Mouse (Mus musculus) embryonic stem cell, embryonic (primary cell): ENCODE data around the gene Trim62.

Source experiments
- CTCF ChIA-PET, 4 experiments: fragments of 300-600 bp in 2 of 4; fragments of 350-600 bp in 2 of 4; sonication (Branson Sonifier 250); formaldehyde crosslinking; loops; one replicate each; lab custom pipeline; 2022; ENCODE audit warnings: inconsistent platforms in 2 of 4; lab: Charles Lee
- POLR2A ChIA-PET, 4 experiments: fragments of 300-600 bp in 2 of 4; fragments of 350-600 bp in 2 of 4; sonication (Branson Sonifier 250); formaldehyde crosslinking; loops; one replicate each; lab custom pipeline; 2022; ENCODE audit warnings: antibody characterized with exemption in 4 of 4, inconsistent platforms in 1 of 4; lab: Charles Lee

The Trim62 gene

DNA sequence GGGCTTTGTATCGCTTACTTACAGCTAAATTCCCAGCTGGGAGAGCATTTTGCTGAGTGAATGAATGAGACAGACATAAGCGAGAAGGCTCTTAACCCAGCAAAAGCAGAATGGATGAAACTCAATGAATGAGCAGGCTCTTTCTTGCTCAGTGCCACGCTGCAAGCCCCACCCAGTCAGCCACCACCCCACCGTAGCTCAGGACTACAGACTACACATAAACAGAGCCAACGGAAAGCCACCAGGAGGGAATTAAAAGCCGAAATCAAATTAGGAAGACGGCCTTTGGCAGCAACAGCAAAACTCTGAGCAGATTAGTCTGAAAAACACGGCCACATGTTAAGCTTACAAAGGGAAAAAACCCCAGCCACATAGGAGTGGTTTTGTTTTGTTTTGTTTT lies 75.5 kb downstream of the Trim62 start:
- CTCF ChIA-PET: interaction anchor here in 3 of 4 experiments (0.5 to 2.8 kb wide), 5 partner anchors 12 to 261 kb away, joined by 3 to 10 read pairs (median 6); no protein-coding TSS in a partner anchor
- POLR2A ChIA-PET: interaction anchor here in 3 of 4 experiments (0.6 to 4.3 kb wide), 17 partner anchors 8 to 230 kb away, joined by 3 to 20 read pairs (median 3); partner anchors contain the start of genes Rnf19b (in 3 of the 3), S100pbp (in 1 of the 3) and Yars (in 1 of the 3)

DNA sequence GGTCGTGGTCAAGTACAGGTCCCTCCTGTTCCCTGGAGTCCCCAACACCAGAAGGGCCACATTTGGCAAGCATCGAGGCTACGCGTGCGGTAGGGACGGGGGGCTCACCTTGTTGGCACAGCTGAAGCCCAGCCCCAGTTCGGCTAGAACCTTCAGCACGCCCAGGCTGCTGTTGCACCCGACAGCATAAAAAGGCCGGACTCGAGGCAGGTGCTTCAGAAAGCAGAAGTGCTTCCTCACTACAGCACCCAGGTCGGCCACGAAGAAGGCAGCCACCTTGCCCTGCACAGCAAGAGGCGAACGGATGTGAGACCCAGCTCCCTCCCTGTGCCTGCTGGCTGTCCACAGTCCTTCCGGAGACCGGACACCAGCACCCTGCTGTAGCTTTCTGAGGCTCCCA lies 76.3 kb downstream of the Trim62 start:
- ChIA-PET CTCF (interaction anchor here in 2 of 4 experiments (1.1 to 2.0 kb wide), 2 partner anchors 12 to 146 kb away, joined by 3 to 6 read pairs; no protein-coding TSS in a partner anchor), POLR2A (interaction anchor here in 3 of 4 experiments (0.5 to 4.3 kb wide), 13 partner anchors 10 to 112 kb away, joined by 3 to 20 read pairs (median 5); partner anchors contain the start of gene Rnf19b (in 3 of the 3))
